Mouse (Mus musculus) gastrocnemius, postnatal 10 days (tissue): ENCODE data around the gene Rcan3. TPM values are rescaled to one million over a fixed set of nuclear protein-coding genes. Genes with fewer than 3 reads are reported as not detected.

Experiments used
- microRNA-seq, 2 experiments: library from miRNA; unstranded; fragments of <30 nt; microRNA quantifications; one replicate each; pipeline ENCODE4 v1.2.0; 2021
- total RNA-seq, 2 experiments: library from RNA; stranded (reverse); gene quantifications; 2 replicates each; pipeline ENCODE4 v1.2.3; 2021

Gene Rcan3
- total RNA-seq, 2 experiments from 2014 or later, result 9.9 to 11.2 TPM

Small RNA genes lying within 50 kb of the gene (microRNA-seq; reads per million reads assigned to microRNA genes)
- gene Mir700, result 66.5 to 121 reads per million in 2 experiments

Other genes with a start within 250 kb of the Rcan3 start
- gene Clic4, start 161.0 kb downstream of the Rcan3 start, total RNA-seq, result 10 to 100 TPM; 56.8 to 69.7 TPM
- 100 to 1,000 TPM in 1 of 2 experiments, 10 to 100 TPM in 1; 74.6 to 107 TPM for gene Srrm1, start 80.5 kb downstream of the Rcan3 start, total RNA-seq
- gene Ncmap, start 35.6 kb downstream of the Rcan3 start, total RNA-seq, result 10 to 100 TPM in 1 of 2 experiments, 1 to 10 TPM in 1; 9.8 to 16.8 TPM
- not detected for gene Stpg1, start 60.9 kb upstream of the Rcan3 start, total RNA-seq
- 1 to 10 TPM; 6.4 to 6.9 TPM for gene Nipal3, start 61.2 kb upstream of the Rcan3 start, total RNA-seq
- gene Grhl3, start 139.8 kb upstream of the Rcan3 start, total RNA-seq, result under 1 TPM; 0.18 to 0.26 TPM